ENCODE assay signal across 12 mouse cellular contexts in the genomic region with DNA sequence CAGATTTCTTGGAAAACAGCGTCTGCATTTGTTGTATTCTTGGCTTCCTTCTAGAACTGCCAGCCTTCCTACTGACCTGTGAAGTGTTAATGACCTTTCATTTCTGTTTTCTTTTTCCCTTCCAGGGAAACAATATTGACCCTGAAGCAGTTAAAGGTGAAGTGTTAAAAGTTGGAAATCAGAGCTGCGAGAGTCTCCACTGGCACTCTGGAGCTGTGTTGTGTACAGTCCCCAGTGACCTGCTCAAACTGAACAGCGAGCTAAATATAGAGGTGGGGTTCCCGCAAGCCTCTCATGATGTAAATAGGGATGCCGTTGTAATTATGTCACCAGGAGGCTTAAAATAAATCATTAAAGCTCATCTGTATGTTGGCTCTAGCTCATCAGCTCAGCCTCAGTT.
DNase-seq lines count a peak whose midpoint lies in the region; ATAC-seq and TF ChIP-seq lines count a peak whose summit lies in the region.
"Had no signal": no experiment of that assay in that cellular context is flagged by ENCODE, and none has a peak within 500 bp of the region (broad histone marks: within the 10 kb centered on the region; RNA-seq: fewer than 3 reads in every experiment).

No protein-coding gene starts in this region.

- peak; percentile 79 for TF ChIP-seq EP300 in heart, postnatal 0 days (IDR thresholded peaks at IDR 0.05; ENCODE audit: low read depth)

- no peak for TF ChIP-seq CTCF in heart, postnatal 0 days (IDR thresholded peaks at IDR 0.05; ENCODE audit: low read depth)

- H3K4me1 ChIP-seq in lung, embryonic 16.5 days (replicated peaks; ENCODE audit: control insufficient read depth, insufficient read depth, low read length): 0 out of 2 replicates have a peak, but pooled peaks cover 4% of the 10 kb centered on the region
- H3K4me1 ChIP-seq in heart, postnatal 0 days (ENCODE audit: control insufficient read depth, insufficient read depth): peaks cover 12% of the 10 kb centered on the region
- H3K4me1 ChIP-seq in hindbrain, embryonic 14.5 days (replicated peaks; ENCODE audit: control insufficient read depth, insufficient read depth, low read length): 0 out of 2 replicates have a peak, but pooled peaks cover 4% of the 10 kb centered on the region
- H3K4me1 ChIP-seq: hindbrain, embryonic 15.5 days had no signal

- H3K27me3 ChIP-seq in lung, embryonic 16.5 days (ENCODE audit: control insufficient read depth, insufficient read depth, low read depth, low read length): no peaks in the 10 kb centered on the region
- no peaks in the 10 kb centered on the region for H3K27me3 ChIP-seq in heart, postnatal 0 days (ENCODE audit: control insufficient read depth, insufficient read depth, low read length)
- H3K27me3 ChIP-seq in hindbrain, embryonic 14.5 days (ENCODE audit: control insufficient read depth, insufficient read depth, low read length): no peaks in the 10 kb centered on the region
- H3K27me3 ChIP-seq: hindbrain, embryonic 15.5 days had no signal

- 36% methylated on average over 5 of the region's 5 CpGs for WGBS in lung, embryonic 16.5 days
- 8% methylated on average over 5 of the region's 5 CpGs for WGBS in heart, postnatal 0 days
- WGBS in hindbrain, embryonic 14.5 days: 49% methylated on average over 5 of the region's 5 CpGs

- intact Hi-C loops in gastrocnemius, postnatal 36 days (cut with DNase I): loop anchor here (5.0 kb wide), 1 partner anchor 85 kb away; a partner anchor contains a TSS

- H3K27ac ChIP-seq in lung, embryonic 16.5 days (ENCODE audit: low read length): no peak overlapping the region
- peak overlapping the region; percentile 93 for H3K27ac ChIP-seq in heart, postnatal 0 days (ENCODE audit: low read depth)
- no peak overlapping the region for H3K27ac ChIP-seq in hindbrain, embryonic 14.5 days
- H3K27ac ChIP-seq: hindbrain, embryonic 15.5 days; layer of hippocampus, adult 2 months had no signal

- DNase-seq in gastrocnemius, adult 18-20 months (ENCODE audit: low spot score): peak; percentile 42
- DNase-seq in gastrocnemius, postnatal 36 days: no peak
- DNase-seq in lung, postnatal 14 days: no peak
- peak; percentile 90 for DNase-seq in heart, postnatal 0 days (ENCODE audit: low spot score)
- no peak for DNase-seq in hindbrain, embryonic 14.5 days (ENCODE audit: low spot score)
- no peak for DNase-seq in layer of hippocampus, adult 11-12 months (ENCODE audit: low spot score)
- DNase-seq in ovary, adult 18-20 months (ENCODE audit: low spot score): no peak
- DNase-seq: lung, adult 2 months had no signal

- no peaks in the 10 kb centered on the region for H3K36me3 ChIP-seq in lung, embryonic 16.5 days (ENCODE audit: control insufficient read depth, insufficient read depth, low read length)
- H3K36me3 ChIP-seq in heart, postnatal 0 days (replicated peaks; ENCODE audit: control insufficient read depth, insufficient read depth, low read length): no peaks in the 10 kb centered on the region
- no peaks in the 10 kb centered on the region for H3K36me3 ChIP-seq in hindbrain, embryonic 14.5 days (replicated peaks; ENCODE audit: control insufficient read depth, insufficient read depth)
- H3K36me3 ChIP-seq: G1E; hindbrain, embryonic 15.5 days had no signal

- ATAC-seq in lung, embryonic 16.5 days (ENCODE audit: low read depth): 0 out of 2 replicates have a peak, but pooled peaks have one; percentile 26
- peak; percentile 98 for ATAC-seq in heart, postnatal 0 days (ENCODE audit: insufficient read depth, low read depth)
- ATAC-seq in hindbrain, embryonic 14.5 days (ENCODE audit: low FRiP score): no peak

- no peak overlapping the region for H3K9ac ChIP-seq in lung, embryonic 16.5 days (ENCODE audit: low read length)
- 0 out of 2 replicates have a peak overlapping the region, but pooled peaks have one; percentile 22 for H3K9ac ChIP-seq in heart, postnatal 0 days (replicated peaks; ENCODE audit: low read depth, low read length)
- no peak overlapping the region for H3K9ac ChIP-seq in hindbrain, embryonic 14.5 days
- H3K9ac ChIP-seq: hindbrain, embryonic 15.5 days had no signal

- no peak overlapping the region for H3K4me3 ChIP-seq in lung, embryonic 16.5 days (ENCODE audit: low read length)
- no peak overlapping the region for H3K4me3 ChIP-seq in heart, postnatal 0 days (ENCODE audit: low read depth, low read length)
- no peak overlapping the region for H3K4me3 ChIP-seq in hindbrain, embryonic 14.5 days (replicated peaks; ENCODE audit: low read length)
- H3K4me3 ChIP-seq: hindbrain, embryonic 15.5 days; layer of hippocampus, adult 2 months had no signal

- no peak overlapping the region for H3K4me2 ChIP-seq in lung, embryonic 16.5 days (ENCODE audit: low read depth, low read length)
- peak overlapping the region; percentile 51 for H3K4me2 ChIP-seq in heart, postnatal 0 days (ENCODE audit: low read depth, low read length)
- no peak overlapping the region for H3K4me2 ChIP-seq in hindbrain, embryonic 14.5 days (replicated peaks)
- H3K4me2 ChIP-seq: hindbrain, embryonic 15.5 days had no signal

- H3K9me3 ChIP-seq in lung, embryonic 16.5 days (ENCODE audit: control insufficient read depth, low read length): no peaks in the 10 kb centered on the region
- no peaks in the 10 kb centered on the region for H3K9me3 ChIP-seq in heart, postnatal 0 days (replicated peaks; ENCODE audit: control insufficient read depth, low read length)
- no peaks in the 10 kb centered on the region for H3K9me3 ChIP-seq in hindbrain, embryonic 14.5 days (ENCODE audit: control insufficient read depth, low read length)
- H3K9me3 ChIP-seq: G1E; hindbrain, embryonic 15.5 days had no signal

Comparison
In these comparisons a context has a peak if more than half of its experiments do, and no peak if none do; other contexts are left out.
1. DNase-seq: peak in gastrocnemius, adult 18-20 months (single experiment) and heart, postnatal 0 days (single experiment); none in gastrocnemius, postnatal 36 days (0 of 2), lung, postnatal 14 days (single experiment), hindbrain, embryonic 14.5 days (single experiment), layer of hippocampus, adult 11-12 months (single experiment) and ovary, adult 18-20 months (single experiment).